Mouse (Mus musculus): ENCODE data around the gene Slc35a2.

DNA sequence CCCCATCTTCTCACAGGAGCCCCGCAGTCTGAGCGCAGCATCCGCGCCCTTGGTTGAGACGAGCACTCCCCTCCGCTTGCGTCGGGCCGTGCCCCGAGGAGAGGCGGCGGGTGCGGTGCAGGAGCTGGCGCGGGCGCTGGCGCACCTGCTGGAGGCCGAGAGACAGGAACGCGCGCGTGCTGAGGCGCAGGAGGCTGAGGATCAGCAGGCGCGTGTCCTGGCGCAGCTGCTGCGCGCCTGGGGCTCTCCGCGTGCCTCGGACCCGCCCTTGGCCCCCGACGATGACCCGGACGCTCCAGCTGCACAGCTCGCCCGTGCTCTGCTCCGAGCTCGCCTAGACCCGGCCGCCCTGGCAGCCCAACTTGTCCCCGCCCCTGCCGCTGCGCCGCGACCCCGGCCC, 38.2 kb downstream of the Slc35a2 start:
- no peak for TF ChIP-seq POLR2A (IDR thresholded peaks at IDR 0.05; ENCODE audit: control insufficient read depth in 1 of 2, insufficient read depth in 1 of 2, low read depth in 1 of 2, low read length in 2 of 2, poor library complexity in 1 of 2)
- no peak for TF ChIP-seq CTCF (IDR thresholded peaks at IDR 0.05 in 2 of 3, conservative IDR thresholded peaks at IDR 0.05 in 1 of 3; ENCODE audit: control insufficient read depth in 1 of 3, insufficient read depth in 1 of 3, low read depth in 2 of 3, low read length in 3 of 3, poor library complexity in 1 of 3, severe bottlenecking in 1 of 3)
- no peak for TF ChIP-seq MAX (IDR thresholded peaks at IDR 0.05; ENCODE audit: low read length)
- TF ChIP-seq EP300 (IDR thresholded peaks at IDR 0.05; ENCODE audit: low read depth in 1 of 2, low read length in 2 of 2): no peak
- no peak for TF ChIP-seq TCF12 (IDR thresholded peaks at IDR 0.05; ENCODE audit: low read depth, low read length)

Measured in MEL (cell line).